Mouse (Mus musculus) embryonic fibroblast, embryonic 13.5 days (primary cell): ENCODE measurements at regions not wholly inside any gene's neighbourhood (a gene's known extent, or its start where the extent isn't known, plus 50 kb on each side); places are given as distances from the start of the nearest gene placed in this dataset.

Experiments
- CTCF ChIP-seq: IDR thresholded peaks from 2 replicates; pipeline ENCODE4 v1.5.1; 2011; ENCODE audit warnings: mild to moderate bottlenecking, control low read depth, low read length, moderate library complexity, borderline replicate concordance; ENCODE audit not compliant: insufficient read depth
- POLR2A ChIP-seq: IDR thresholded peaks from 2 replicates; pipeline ENCODE4 v1.6.1; 2011; ENCODE audit warnings: low read depth, mild to moderate bottlenecking, control low read depth, low read length, moderate library complexity

DNA sequence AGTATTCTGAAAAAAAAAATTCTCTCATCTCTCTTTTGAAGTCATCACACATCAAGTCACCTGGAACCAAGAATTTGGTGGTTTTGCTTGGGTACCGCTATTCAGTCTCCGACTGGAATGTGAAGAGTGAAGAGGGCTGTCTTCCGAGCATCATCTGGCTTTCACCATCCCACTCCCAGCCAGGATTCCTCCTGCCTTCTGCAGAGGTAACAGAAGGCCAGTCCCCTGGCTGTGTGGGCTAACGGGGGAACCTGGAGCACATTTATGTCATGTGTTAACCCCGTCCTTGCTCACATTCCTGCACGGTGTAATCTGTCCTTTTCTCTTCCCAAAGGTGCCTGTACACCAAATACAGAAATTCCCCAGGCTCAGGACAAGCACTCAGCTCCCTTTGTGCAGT lies 61.6 kb upstream of the Sh3gl3 start:
- TF ChIP-seq POLR2A = no peak
- TF ChIP-seq CTCF = no peak
